In genomic region chr12:75504991-75505650, GRCm38 (mm10) we compare ENCODE assay signal across 12 mouse cellular contexts.
"Had no signal": no experiment of that assay in that cellular context is flagged by ENCODE, and none has a peak within 500 bp of the region (broad histone marks: within the 10 kb centered on the region; RNA-seq: fewer than 3 reads in every experiment).

No protein-coding gene starts in this region.

- H3K27me3 ChIP-seq: intestine, embryonic 15.5 days; limb, embryonic 12.5 days; midbrain, embryonic 13.5 days; stomach, embryonic 15.5 days had no signal

- ATAC-seq: intestine, embryonic 15.5 days; midbrain, embryonic 13.5 days had no signal

- H3K9ac ChIP-seq: intestine, embryonic 15.5 days; limb, embryonic 12.5 days; midbrain, embryonic 13.5 days; stomach, embryonic 15.5 days had no signal

- H3K4me3 ChIP-seq: intestine, embryonic 15.5 days; limb, embryonic 12.5 days; midbrain, embryonic 13.5 days; stomach, embryonic 15.5 days had no signal

- H3K36me3 ChIP-seq: intestine, embryonic 15.5 days; midbrain, embryonic 13.5 days; stomach, embryonic 15.5 days had no signal

- H3K4me1 ChIP-seq: intestine, embryonic 15.5 days; limb, embryonic 12.5 days; midbrain, embryonic 13.5 days; stomach, embryonic 15.5 days had no signal

- H3K4me2 ChIP-seq: intestine, embryonic 15.5 days; limb, embryonic 12.5 days; midbrain, embryonic 13.5 days; stomach, embryonic 15.5 days had no signal

- H3K27ac ChIP-seq: intestine, embryonic 15.5 days; limb, embryonic 12.5 days; midbrain, embryonic 13.5 days; stomach, embryonic 15.5 days had no signal

- DNase-seq: kidney, adult 2 months; kidney, postnatal 36 days; layer of hippocampus, adult 9-11 months; layer of hippocampus, postnatal 36 days; lung, adult 18-20 months; right cerebral cortex, postnatal 14 days; thymus, adult 2 months; thymus, postnatal 36 days had no signal

- H3K9me3 ChIP-seq: intestine, embryonic 15.5 days; limb, embryonic 12.5 days; midbrain, embryonic 13.5 days; stomach, embryonic 15.5 days had no signal
